Mouse (Mus musculus) bone marrow macrophage, adult 2 months (primary cell): ENCODE results near the gene Ldb1. TPM values are rescaled to one million over a fixed set of nuclear protein-coding genes. Genes with fewer than 3 reads are reported as not detected.
"Not testable (repeated sequence)": the region's sequence is repeated elsewhere in the genome, so short reads cannot be mapped to it uniquely, and the experiment has no call there.

ENCODE experiments used
- H3K27ac ChIP-seq: 2 replicates; pipeline ENCODE4 v1.5.1; 2012; ENCODE audit warnings: low read depth, low read length; ENCODE audit not compliant: insufficient read depth
- H3K4me1 ChIP-seq: 2 replicates; pipeline ENCODE4 v1.6.1; 2012; ENCODE audit warnings: low read length; ENCODE audit not compliant: control insufficient read depth, insufficient read depth
- H3K4me3 ChIP-seq: 2 replicates; pipeline ENCODE4 v1.5.1; 2012; ENCODE audit warnings: mild to moderate bottlenecking, low read length, moderate library complexity; ENCODE audit not compliant: insufficient read depth
- CTCF ChIP-seq: IDR thresholded peaks from 2 replicates; pipeline ENCODE4 v1.5.1; 2012; ENCODE audit warnings: low read depth, mild to moderate bottlenecking, low read length, moderate library complexity
- POLR2A ChIP-seq: IDR thresholded peaks from 2 replicates; pipeline ENCODE4 v1.6.1; 2012; ENCODE audit warnings: mild to moderate bottlenecking, low read depth, low read length, borderline replicate concordance
- polyA plus RNA-seq: library from polyadenylated mRNA; stranded (reverse); fragments of >200 nt; gene quantifications from 2 replicates; pipeline ENCODE4 v1.2.4, GENCODE M21; 2012; ENCODE audit not compliant: missing spikeins, insufficient read depth, insufficient read length

The Ldb1 gene
- polyA plus RNA-seq, 1 experiment = 106 TPM

GRCm38 (mm10) chr19:45999378-45999777, 45.6 kb downstream of the Ldb1 start:
- H3K4me1 ChIP-seq = peaks cover 27% of the 10 kb centered on the region
- TF ChIP-seq CTCF (no peak), POLR2A (no peak)

GRCm38 (mm10) chr19:45998694-45999217, 46.3 kb downstream of the Ldb1 start:
- H3K27ac ChIP-seq = no peak overlapping the region
- TF ChIP-seq CTCF (no peak), POLR2A (no peak)
- peaks cover 24% of the 10 kb centered on the region for H3K4me1 ChIP-seq
- peak overlapping the region; percentile 66 for H3K4me3 ChIP-seq

More at GRCm38 (mm10) chr19:45999378-45999777, 45.6 kb downstream of the Ldb1 start:
- no peak overlapping the region for H3K4me3 ChIP-seq
- no peak overlapping the region for H3K27ac ChIP-seq

- no peak for TF ChIP-seq CTCF
- TF ChIP-seq POLR2A = no peak
- H3K4me3 ChIP-seq = peak within 1 kb of the TSS; percentile 66
- H3K4me1 ChIP-seq = peaks cover 24% of the 10 kb centered on the region
- peak within 1 kb of the TSS; percentile 92 for H3K27ac ChIP-seq
Observed at GRCm38 (mm10) chr19:45997785-45998693, 47.0 kb downstream of the Ldb1 start, which contains the start of gene Armh3. Gene Armh3, minus strand, starts transcription at chr19:45998488.

GRCm38 (mm10) chr19:45997365-45997764, 47.6 kb downstream of the Ldb1 start:
- TF ChIP-seq CTCF (no peak), POLR2A (no peak)
- Histone ChIP-seq H3K4me1 (peaks cover 21% of the 10 kb centered on the region), H3K4me3 (peak overlapping the region; percentile 66), H3K27ac (peak overlapping the region; percentile 92)

- H3K4me1 ChIP-seq = peaks cover 16% of the 10 kb centered on the region
- H3K27ac ChIP-seq = no peak overlapping the region
- H3K4me3 ChIP-seq = no peak overlapping the region
- TF ChIP-seq POLR2A (no peak), CTCF (no peak)
Observed at GRCm38 (mm10) chr19:45993981-45994737, 50.9 kb downstream of the Ldb1 start.

- not testable (repeated sequence) for H3K4me3 ChIP-seq
- peaks cover 13% of the 10 kb centered on the region for H3K4me1 ChIP-seq
Observed at GRCm38 (mm10) chr19:45993441-45993840, 51.6 kb downstream of the Ldb1 start.

GRCm38 (mm10) chr19:45991171-45991570, 53.8 kb downstream of the Ldb1 start:
- Histone ChIP-seq H3K4me3 (no peak overlapping the region), H3K27ac (no peak overlapping the region), H3K4me1 (peaks cover 8% of the 10 kb centered on the region)
- no peak for TF ChIP-seq CTCF
- no peak for TF ChIP-seq POLR2A

More at GRCm38 (mm10) chr19:45993441-45993840, 51.6 kb downstream of the Ldb1 start:
- H3K27ac ChIP-seq = not testable (repeated sequence)

GRCm38 (mm10) chr19:45988238-45988637, 56.8 kb downstream of the Ldb1 start:
- Histone ChIP-seq H3K4me3 (no peak overlapping the region), H3K27ac (0 out of 2 replicates have a peak overlapping the region, but pooled peaks have one; percentile 15), H3K4me1 (peaks cover 20% of the 10 kb centered on the region)
- TF ChIP-seq POLR2A = no peak
- no peak for TF ChIP-seq CTCF

- no peak for TF ChIP-seq CTCF
- TF ChIP-seq POLR2A = no peak
- Histone ChIP-seq H3K27ac (peak overlapping the region; percentile 78), H3K4me1 (peaks cover 24% of the 10 kb centered on the region), H3K4me3 (no peak overlapping the region)
Observed at GRCm38 (mm10) chr19:45984379-45984778, 60.6 kb downstream of the Ldb1 start.

Other genes starting within 250 kb of the Ldb1 start
- gene Kcnip2, start 229.2 kb downstream of the Ldb1 start, polyA plus RNA-seq = not detected in 2 replicates
- 9.6 and 13.2 TPM in 2 replicates for gene Armh3, start 46.7 kb downstream of the Ldb1 start, polyA plus RNA-seq
- gene Hps6, start 41.7 kb downstream of the Ldb1 start, polyA plus RNA-seq = 6.7 and 6.9 TPM in 2 replicates
- 10.9 and 16.5 TPM in 2 replicates for gene Pprc1, start 328 bp downstream of the Ldb1 start, polyA plus RNA-seq
- 15.8 and 16.8 TPM in 2 replicates for gene Nolc1, start 30.6 kb upstream of the Ldb1 start, polyA plus RNA-seq
- gene Elovl3, start 86.7 kb upstream of the Ldb1 start, polyA plus RNA-seq = not detected in 2 replicates
- not detected in 2 replicates for gene Pitx3, start 103.1 kb upstream of the Ldb1 start, polyA plus RNA-seq
- 20.2 and 28.0 TPM in 2 replicates for gene Gbf1, start 107.3 kb upstream of the Ldb1 start, polyA plus RNA-seq